Mouse (Mus musculus) thymus, postnatal 4 days (tissue): ENCODE data around the gene Wasf1.

ENCODE experiments used
- DNase-seq: peaks from one replicate; pipeline ENCODE4 v3.0.0; 2021

Wasf1 gene

DNA sequence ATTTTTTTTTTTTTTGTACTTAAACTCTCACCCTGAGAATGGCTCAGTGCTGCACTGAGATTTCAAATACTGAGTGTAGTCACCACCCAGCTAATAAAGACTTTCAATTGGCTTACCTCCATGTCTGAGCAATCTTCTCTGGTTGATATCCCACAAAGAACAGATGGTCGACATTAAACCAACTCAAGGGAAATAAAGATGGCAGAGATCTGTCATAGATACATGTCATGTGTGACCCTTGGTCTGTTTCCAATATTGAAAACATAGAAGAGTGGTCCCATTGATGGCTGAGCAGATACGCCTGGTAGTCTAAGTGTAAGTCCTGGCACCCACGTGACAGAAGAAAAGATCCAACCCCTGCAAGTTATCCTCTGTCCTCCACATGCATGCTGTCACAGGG, 101.3 kb downstream of the Wasf1 start:
- no peak for DNase-seq

DNA sequence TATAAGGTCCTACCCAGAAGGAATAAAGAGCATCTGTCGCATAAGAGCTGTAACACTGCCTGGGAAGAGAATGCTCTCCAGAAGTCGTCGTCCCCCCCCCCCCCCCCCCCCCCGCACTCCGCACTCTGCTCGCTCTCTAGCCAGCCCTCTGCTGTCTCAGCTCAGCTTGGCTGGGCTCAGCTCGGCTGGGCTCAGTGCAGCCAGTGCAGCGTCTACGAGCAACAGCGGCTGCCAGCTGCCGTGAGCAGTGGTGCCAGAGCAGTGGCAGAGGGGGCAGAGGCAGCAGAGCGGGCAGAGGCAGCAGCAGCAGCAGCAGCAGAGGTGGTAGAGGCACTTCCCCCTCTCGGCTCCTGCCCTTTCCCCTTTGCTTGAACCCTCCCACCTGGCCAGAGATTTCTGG, 102.1 kb downstream of the Wasf1 start:
- DNase-seq, result no peak
